Mouse (Mus musculus): ENCODE results near the gene Frmd4b. TPM values are rescaled to one million over a fixed set of nuclear protein-coding genes. Genes with fewer than 3 reads are reported as not detected.
A peak's percentile ranks its signal among the peaks of the same experiment; 100 is the strongest.

Frmd4b gene
- total RNA-seq, 2 experiments from 2014 or later: 20.3 to 20.7 TPM

- intact Hi-C loops (cut with DNase I): no loop called here
Observed at GRCm38 (mm10) chr6:97531043-97531442, 86.3 kb downstream of the Frmd4b start.

GRCm38 (mm10) chr6:97528961-97529680 is 88.2 kb downstream of the Frmd4b start:
- intact Hi-C loops (cut with DNase I): loop anchor here (5.0 to 10.0 kb wide), 2 partner anchors 213 to 476 kb away; no protein-coding TSS in a partner anchor
- no peak for DNase-seq (ENCODE audit: extremely low spot score in 1 of 2, low spot score in 2 of 2)

More at GRCm38 (mm10) chr6:97531043-97531442, 86.3 kb downstream of the Frmd4b start:
- DNase-seq (ENCODE audit: extremely low spot score in 1 of 2, low spot score in 2 of 2): no peak

GRCm38 (mm10) chr6:97526092-97526491 is 91.2 kb downstream of the Frmd4b start:
- intact Hi-C loops (cut with DNase I): loop anchor here (5.0 to 10.0 kb wide), 2 partner anchors 216 to 479 kb away; no protein-coding TSS in a partner anchor
- peak in 1 of 2 experiments; percentile 49 for DNase-seq (ENCODE audit: extremely low spot score in 1 of 2, low spot score in 2 of 2)

- intact Hi-C loops (cut with DNase I): loop anchor here (2.0 to 10.0 kb wide), 3 partner anchors 106 to 482 kb away; no protein-coding TSS in a partner anchor
- peak; percentile 68 to 84 for DNase-seq (ENCODE audit: extremely low spot score in 1 of 2, low spot score in 2 of 2)
Observed at GRCm38 (mm10) chr6:97523118-97523517, 94.2 kb downstream of the Frmd4b start.

DNA sequence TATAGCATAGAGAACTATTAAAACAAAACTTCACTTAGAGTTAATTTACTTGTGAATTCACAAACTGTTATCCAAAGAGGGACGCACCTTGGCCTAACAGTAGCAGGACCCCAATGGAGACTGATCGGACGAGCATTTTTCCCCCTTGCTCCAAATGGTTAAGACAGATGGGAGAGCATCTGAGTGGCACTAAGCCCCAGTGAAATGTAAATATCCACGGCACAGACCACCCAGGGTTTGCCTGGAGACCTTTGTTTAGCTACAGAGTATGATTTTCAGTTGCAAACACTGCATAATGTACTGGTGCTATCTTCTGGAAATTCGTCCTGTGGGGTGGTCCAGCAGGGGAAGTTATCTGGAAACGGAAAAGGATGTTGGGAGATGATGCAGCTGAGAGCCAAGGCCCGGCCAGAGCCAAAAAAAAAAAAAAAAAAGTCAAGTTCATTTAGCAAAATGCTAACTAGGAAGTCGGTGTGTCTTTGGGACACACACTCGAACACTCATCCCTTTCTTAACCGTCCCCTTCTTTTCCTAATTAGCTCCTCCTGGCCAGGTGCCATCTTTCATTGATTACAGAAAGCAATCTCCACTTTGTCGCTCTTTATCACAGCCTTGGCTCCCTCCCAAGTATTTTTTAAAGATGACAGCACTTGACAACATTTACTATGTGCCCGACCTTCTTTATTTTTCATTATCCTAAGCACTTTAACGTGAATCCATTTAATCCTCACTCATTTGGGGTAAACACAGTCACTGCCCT is 95.9 kb downstream of the Frmd4b start:
- no peak for DNase-seq (ENCODE audit: extremely low spot score in 1 of 2, low spot score in 2 of 2)
- intact Hi-C loops (cut with DNase I): loop anchor here (2.0 to 10.0 kb wide), 3 partner anchors 104 to 483 kb away; no protein-coding TSS in a partner anchor

- intact Hi-C loops (cut with DNase I): loop anchor here (5.0 to 10.0 kb wide), 2 partner anchors 103 to 484 kb away; no protein-coding TSS in a partner anchor
- DNase-seq (ENCODE audit: extremely low spot score in 1 of 2, low spot score in 2 of 2): no peak
Observed at GRCm38 (mm10) chr6:97520566-97520965, 96.8 kb downstream of the Frmd4b start.

GRCm38 (mm10) chr6:97519553-97519952 is 97.8 kb downstream of the Frmd4b start:
- intact Hi-C loops (cut with DNase I): no loop called here
- no peak for DNase-seq (ENCODE audit: extremely low spot score in 1 of 2, low spot score in 2 of 2)

DNA sequence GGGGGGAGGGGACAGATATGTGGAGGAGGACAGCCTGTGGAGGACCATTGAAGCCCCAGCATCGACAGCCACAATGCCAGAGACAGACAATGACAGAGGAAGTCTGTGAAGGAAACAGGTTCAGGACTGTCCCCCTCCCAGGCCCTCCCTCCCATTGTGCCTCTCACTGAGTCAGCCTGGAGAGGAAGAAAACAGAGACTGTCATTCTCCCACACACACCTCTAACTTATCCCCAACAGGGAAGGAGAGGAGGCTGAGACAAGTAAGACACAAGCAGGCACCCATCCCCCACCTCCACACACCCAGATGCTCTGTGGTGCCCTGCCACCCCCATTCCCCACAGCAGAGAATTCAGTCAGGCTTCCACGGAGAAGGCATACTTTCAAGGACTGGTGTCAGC is 98.9 kb downstream of the Frmd4b start:
- DNase-seq (ENCODE audit: extremely low spot score in 1 of 2, low spot score in 2 of 2): peak in 1 of 2 experiments; percentile 43
- intact Hi-C loops (cut with DNase I): no loop called here

DNA sequence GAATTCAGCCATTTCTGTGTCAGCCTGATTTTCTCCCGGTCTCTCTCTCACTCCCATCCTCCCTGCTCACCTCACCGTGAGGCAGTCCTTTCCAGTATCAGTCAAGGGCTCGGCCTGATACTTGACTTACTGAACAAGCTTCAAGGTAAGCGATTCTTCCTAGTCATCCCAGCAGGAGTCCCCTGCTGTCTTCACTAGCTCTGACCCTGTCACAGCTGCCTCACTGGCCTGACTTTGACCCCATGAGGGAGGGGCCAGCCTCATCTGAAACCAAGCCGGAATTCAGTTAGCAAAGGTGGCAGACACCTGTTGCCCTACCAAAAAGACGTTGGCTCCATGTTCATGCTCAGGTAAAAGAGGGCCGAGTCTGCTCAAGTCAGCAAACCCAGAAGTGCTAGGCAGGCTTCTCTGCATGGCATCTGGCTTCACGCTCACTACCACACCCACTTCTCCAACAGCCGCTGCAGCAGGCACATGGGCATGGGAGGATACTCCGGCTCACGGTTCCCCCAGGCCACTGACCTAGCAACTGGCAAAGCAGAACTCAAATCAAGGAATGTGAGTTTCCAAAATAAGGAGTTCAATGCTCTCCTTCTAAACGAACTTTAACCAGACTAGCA is 99.6 kb downstream of the Frmd4b start:
- intact Hi-C loops (cut with DNase I): no loop called here
- no peak for DNase-seq (ENCODE audit: extremely low spot score in 1 of 2, low spot score in 2 of 2)

GRCm38 (mm10) chr6:97516941-97517340 is 100.4 kb downstream of the Frmd4b start:
- intact Hi-C loops (cut with DNase I): no loop called here
- DNase-seq (ENCODE audit: extremely low spot score in 1 of 2, low spot score in 2 of 2): no peak

DNA sequence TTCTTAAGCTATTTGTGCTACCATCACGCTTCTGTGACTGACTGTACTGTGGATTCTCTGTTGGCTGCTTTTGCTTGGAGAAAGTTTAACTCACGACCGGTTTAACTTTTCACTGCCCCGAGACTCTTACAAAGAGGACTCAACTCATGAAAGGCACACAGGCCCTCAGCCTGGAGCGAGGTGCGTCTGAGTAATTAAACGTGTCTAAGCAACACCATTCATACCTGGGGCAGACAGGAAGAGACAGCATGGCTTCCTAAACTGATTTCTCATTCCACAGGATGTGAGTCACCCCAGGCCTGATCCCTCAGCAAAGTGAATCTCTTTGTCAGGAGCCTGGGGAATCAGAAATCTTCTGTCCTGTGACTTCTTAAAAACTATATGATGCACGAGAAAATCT is 106.6 kb downstream of the Frmd4b start:
- intact Hi-C loops (cut with DNase I): no loop called here
- DNase-seq (ENCODE audit: extremely low spot score in 1 of 2, low spot score in 2 of 2): no peak

DNA sequence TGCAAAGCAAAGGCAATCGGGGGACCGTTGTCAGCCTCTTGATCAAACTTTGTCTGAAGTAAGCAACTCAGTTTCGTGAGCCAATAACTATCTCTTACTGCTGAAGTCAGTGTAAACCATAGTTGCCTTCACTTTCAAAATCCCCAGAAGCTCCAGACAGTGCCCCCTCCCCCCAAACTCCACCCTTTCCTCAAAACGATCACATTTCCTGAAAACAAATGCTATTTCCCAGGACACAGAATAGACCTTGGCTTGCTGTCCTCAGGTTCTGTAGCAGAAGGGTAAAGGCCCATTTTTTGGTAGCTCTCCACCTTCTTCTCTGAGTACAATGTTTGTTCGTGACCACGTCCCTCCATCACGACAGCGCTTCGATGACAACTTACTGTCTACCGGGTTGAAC is 107.9 kb downstream of the Frmd4b start:
- no peak for DNase-seq (ENCODE audit: extremely low spot score in 1 of 2, low spot score in 2 of 2)
- intact Hi-C loops (cut with DNase I): no loop called here

GRCm38 (mm10) chr6:97508480-97508879 is 108.9 kb downstream of the Frmd4b start:
- no peak for DNase-seq (ENCODE audit: extremely low spot score in 1 of 2, low spot score in 2 of 2)
- intact Hi-C loops (cut with DNase I): no loop called here

DNA sequence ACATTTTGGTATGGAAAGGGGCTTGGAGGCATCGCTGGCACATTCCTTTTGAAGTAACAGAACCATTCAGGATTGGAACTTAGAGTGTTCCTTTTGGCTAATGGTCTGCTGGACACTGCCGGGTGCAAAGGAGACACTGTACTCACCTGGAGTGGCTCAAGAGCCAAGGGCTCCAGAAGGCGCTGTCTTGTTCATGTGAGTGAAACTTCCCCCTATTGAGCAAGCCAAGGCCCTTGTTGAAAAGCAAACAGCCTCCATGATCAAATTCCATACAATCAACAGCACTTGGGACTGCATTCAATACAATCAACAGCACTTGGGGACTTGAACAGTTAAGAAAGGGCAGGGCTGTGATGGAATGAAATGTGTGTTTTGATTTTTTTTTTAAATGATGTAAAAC is 109.4 kb downstream of the Frmd4b start:
- intact Hi-C loops (cut with DNase I): no loop called here
- no peak for DNase-seq (ENCODE audit: extremely low spot score in 1 of 2, low spot score in 2 of 2)

- intact Hi-C loops (cut with DNase I): no loop called here
- peak; percentile 69 to 71 for DNase-seq (ENCODE audit: extremely low spot score in 1 of 2, low spot score in 2 of 2)
Observed at GRCm38 (mm10) chr6:97506141-97506650, 111.1 kb downstream of the Frmd4b start.

GRCm38 (mm10) chr6:97504673-97505072 is 112.7 kb downstream of the Frmd4b start:
- DNase-seq (ENCODE audit: extremely low spot score in 1 of 2, low spot score in 2 of 2): no peak
- intact Hi-C loops (cut with DNase I): no loop called here

- DNase-seq (ENCODE audit: extremely low spot score in 1 of 2, low spot score in 2 of 2): no peak
- intact Hi-C loops (cut with DNase I): no loop called here
Observed at GRCm38 (mm10) chr6:97501000-97501399, 116.3 kb downstream of the Frmd4b start.

GRCm38 (mm10) chr6:97500246-97500645 is 117.1 kb downstream of the Frmd4b start:
- no peak for DNase-seq (ENCODE audit: extremely low spot score in 1 of 2, low spot score in 2 of 2)
- intact Hi-C loops (cut with DNase I): no loop called here

- DNase-seq (ENCODE audit: extremely low spot score in 1 of 2, low spot score in 2 of 2): no peak
- intact Hi-C loops (cut with DNase I): no loop called here
Observed at GRCm38 (mm10) chr6:97496002-97496401, 121.3 kb downstream of the Frmd4b start.
